Mouse (Mus musculus) lung, postnatal 36 days (tissue): ENCODE measurements around the gene Fshr.
"Not testable (repeated sequence)": the region's sequence is repeated elsewhere in the genome, so short reads cannot be mapped to it uniquely, and the experiment has no call there.

Experiments
- DNase-seq: peaks from one replicate; pipeline ENCODE4 v3.0.0; 2022; ENCODE audit warnings: mixed read lengths

The Fshr gene

GRCm38 (mm10) chr17:89200575-89200974 is at the start of gene Fshr:
TSS of gene Fshr (minus strand) at chr17:89200675.
- no peak for DNase-seq

GRCm38 (mm10) chr17:89202181-89202580 is 1.7 kb upstream of the Fshr start:
- no peak for DNase-seq

- no peak for DNase-seq
These were observed 26.9 kb downstream of the Fshr start for GRCm38 (mm10) chr17:89173545-89173944.

- DNase-seq = no peak
These were observed 35.7 kb downstream of the Fshr start for GRCm38 (mm10) chr17:89164773-89165172.

- no peak for DNase-seq
These were observed 38.0 kb downstream of the Fshr start for GRCm38 (mm10) chr17:89162475-89162874.

- DNase-seq = not testable (repeated sequence)
These were observed 41.1 kb downstream of the Fshr start for GRCm38 (mm10) chr17:89159343-89159742.

GRCm38 (mm10) chr17:89144806-89145205 is 55.7 kb downstream of the Fshr start:
- DNase-seq = no peak

- DNase-seq = no peak
These were observed 80.5 kb downstream of the Fshr start for GRCm38 (mm10) chr17:89120023-89120422.

GRCm38 (mm10) chr17:89119250-89119649 is 81.2 kb downstream of the Fshr start:
- DNase-seq = no peak

- no peak for DNase-seq
These were observed 86.5 kb downstream of the Fshr start for GRCm38 (mm10) chr17:89113944-89114343.

- no peak for DNase-seq
These were observed 99.6 kb downstream of the Fshr start for GRCm38 (mm10) chr17:89100719-89101350.

GRCm38 (mm10) chr17:89099733-89100132 is 100.7 kb downstream of the Fshr start:
- not testable (repeated sequence) for DNase-seq

- no peak for DNase-seq
These were observed 110.6 kb downstream of the Fshr start for GRCm38 (mm10) chr17:89089692-89090475.

- DNase-seq = no peak
These were observed 117.6 kb downstream of the Fshr start for GRCm38 (mm10) chr17:89082897-89083296.

- no peak for DNase-seq
These were observed 120.8 kb downstream of the Fshr start for GRCm38 (mm10) chr17:89079706-89080105.

GRCm38 (mm10) chr17:89064327-89065095 is 136.0 kb downstream of the Fshr start:
- no peak for DNase-seq

- DNase-seq = peak; percentile 7
These were observed 138.0 kb downstream of the Fshr start for GRCm38 (mm10) chr17:89062348-89062949.

GRCm38 (mm10) chr17:89051031-89051563 is 149.4 kb downstream of the Fshr start:
- no peak for DNase-seq

GRCm38 (mm10) chr17:89049071-89049470 is 151.4 kb downstream of the Fshr start:
- no peak for DNase-seq

- no peak for DNase-seq
These were observed 154.5 kb downstream of the Fshr start for GRCm38 (mm10) chr17:89046016-89046415.

- no peak for DNase-seq
These were observed 163.8 kb downstream of the Fshr start for GRCm38 (mm10) chr17:89036723-89037122.

- DNase-seq = no peak
These were observed 164.4 kb downstream of the Fshr start for GRCm38 (mm10) chr17:89036049-89036448.

GRCm38 (mm10) chr17:89034627-89035026 is 165.8 kb downstream of the Fshr start:
- no peak for DNase-seq
